Mouse (Mus musculus) forebrain, embryonic 11.5 days (tissue): ENCODE measurements around the gene Map3k1. TPM values are rescaled to one million over a fixed set of nuclear protein-coding genes. Genes with fewer than 3 reads are reported as not detected.

Source experiments
- ATAC-seq: fragments of 200-750 bp; cut with Nextera tagmentation; replicated peaks from 2 replicates; pipeline ENCODE4 v1.8.0; 2017; ENCODE audit warnings: moderate TSS enrichment; ENCODE audit not compliant: low FRiP score
- DNase-seq: peaks from one replicate; pipeline ENCODE4 v3.0.0-alpha.2; 2017; ENCODE audit warnings: low spot score
- H3K27ac ChIP-seq: fragments of 300-500 bp; sonication (generic); 2 replicates; pipeline ENCODE4 v1.5.1; 2014; ENCODE audit warnings: low read depth, low read length
- H3K27me3 ChIP-seq: fragments of 300-500 bp; sonication (generic); 2 replicates; pipeline ENCODE4 v1.6.1; 2014; ENCODE audit warnings: mild to moderate bottlenecking, low read length, mixed read lengths; ENCODE audit not compliant: control insufficient read depth, insufficient read depth
- H3K36me3 ChIP-seq: fragments of 300-500 bp; sonication (generic); 2 replicates; pipeline ENCODE4 v1.6.1; 2014; ENCODE audit warnings: mild to moderate bottlenecking, low read length, moderate library complexity, mixed read lengths; ENCODE audit not compliant: control insufficient read depth, insufficient read depth
- H3K4me1 ChIP-seq: fragments of 300-500 bp; sonication (generic); replicated peaks from 2 replicates; pipeline ENCODE4 v1.6.1; 2014; ENCODE audit warnings: low read length, mixed read lengths; ENCODE audit not compliant: control insufficient read depth, insufficient read depth
- H3K4me2 ChIP-seq: fragments of 300-500 bp; sonication (generic); 2 replicates; pipeline ENCODE4 v1.6.1; 2014; ENCODE audit warnings: low read depth, mild to moderate bottlenecking, low read length, moderate library complexity, mixed read lengths; ENCODE audit not compliant: severe bottlenecking
- H3K4me3 ChIP-seq: fragments of 300-500 bp; sonication (generic); 2 replicates; pipeline ENCODE4 v1.5.1; 2014; ENCODE audit warnings: low read depth, low read length
- H3K9ac ChIP-seq: fragments of 300-500 bp; sonication (generic); 2 replicates; pipeline ENCODE4 v1.6.1; 2014; ENCODE audit warnings: low read length
- H3K9me3 ChIP-seq: fragments of 300-500 bp; sonication (generic); 2 replicates; pipeline ENCODE4 v1.6.1; 2016; ENCODE audit warnings: low read length, mixed read lengths; ENCODE audit not compliant: control insufficient read depth
- WGBS: fragments of 180-500 bp; shearing (Covaris S2); extraction: QIAGEN DNeasy Blood & Tissue Kit; methylation state at CpG from one replicate; pipeline ENCODE4 v1.1.7; 2014; 5-methylcytosine and 5-hydroxymethylcytosine counted together
- polyA plus RNA-seq: library from polyadenylated mRNA; unstranded; fragments of >200 nt; fragmentation: Nextera tagmentation; extraction: Ambion mirVana; gene quantifications from 2 replicates; pipeline ENCODE4 v1.2.1, GENCODE M21; 2014

Map3k1 gene
- polyA plus RNA-seq, 1 experiment from 2014 or later, result 13.7 TPM

- H3K27ac ChIP-seq, result no peak overlapping the region
- DNase-seq, result no peak
These were observed 19.2 kb downstream of the Map3k1 start for GRCm38 (mm10) chr13:111789420-111790065.

GRCm38 (mm10) chr13:111788882-111789281 is 19.9 kb downstream of the Map3k1 start:
- H3K4me2 ChIP-seq, result no peak overlapping the region
- peaks cover 10% of the 10 kb centered on the region; the same call in 1 of the 2 replicates for H3K4me1 ChIP-seq
- DNase-seq, result no peak
- H3K27me3 ChIP-seq, result no peaks in the 10 kb centered on the region
- ATAC-seq, result no peak; the same call in 1 of the 2 replicates
- H3K27ac ChIP-seq, result no peak overlapping the region
- WGBS, result 70% methylated on average over 9 of the region's 9 CpGs
- no peak overlapping the region for H3K4me3 ChIP-seq
- H3K9me3 ChIP-seq, result no peaks in the 10 kb centered on the region
- H3K9ac ChIP-seq, result no peak overlapping the region
- H3K36me3 ChIP-seq, result no peaks in the 10 kb centered on the region

More at GRCm38 (mm10) chr13:111789420-111790065, 19.2 kb downstream of the Map3k1 start:
- no peaks in the 10 kb centered on the region for H3K36me3 ChIP-seq
- 41% methylated on average over 9 of the region's 9 CpGs for WGBS
- H3K9me3 ChIP-seq, result no peaks in the 10 kb centered on the region
- no peaks in the 10 kb centered on the region for H3K27me3 ChIP-seq
- no peak for ATAC-seq
- peaks cover 10% of the 10 kb centered on the region; the same call in 1 of the 2 replicates for H3K4me1 ChIP-seq
- H3K9ac ChIP-seq, result no peak overlapping the region
- no peak overlapping the region for H3K4me2 ChIP-seq
- no peak overlapping the region for H3K4me3 ChIP-seq

GRCm38 (mm10) chr13:111787857-111788619 is 20.8 kb downstream of the Map3k1 start:
- Histone ChIP-seq H3K4me3 (no peak overlapping the region), H3K9ac (no peak overlapping the region), H3K36me3 (no peaks in the 10 kb centered on the region), H3K27ac (no peak overlapping the region), H3K9me3 (no peaks in the 10 kb centered on the region), H3K27me3 (no peaks in the 10 kb centered on the region), H3K4me1 (peaks cover 10% of the 10 kb centered on the region; the same call in 1 of the 2 replicates), H3K4me2 (no peak overlapping the region)
- DNase-seq (peak; percentile 84), ATAC-seq (peak; percentile 29; the same call in 1 of the 2 replicates)
- WGBS, result 40% methylated on average over 18 of the region's 18 CpGs

GRCm38 (mm10) chr13:111786584-111786983 is 22.2 kb downstream of the Map3k1 start:
- Histone ChIP-seq H3K36me3 (no peaks in the 10 kb centered on the region), H3K4me3 (no peak overlapping the region), H3K9ac (no peak overlapping the region), H3K27me3 (no peaks in the 10 kb centered on the region), H3K9me3 (no peaks in the 10 kb centered on the region), H3K4me1 (peaks cover 4% of the 10 kb centered on the region; the same call in 1 of the 2 replicates), H3K4me2 (no peak overlapping the region), H3K27ac (no peak overlapping the region)
- ATAC-seq (no peak), DNase-seq (no peak)
- 89% methylated on average over 7 of the region's 7 CpGs for WGBS

GRCm38 (mm10) chr13:111783451-111783850 is 25.3 kb downstream of the Map3k1 start:
- Histone ChIP-seq H3K9me3 (no peaks in the 10 kb centered on the region), H3K27me3 (no peaks in the 10 kb centered on the region), H3K9ac (no peak overlapping the region), H3K27ac (no peak overlapping the region), H3K4me1 (no peaks in the 10 kb centered on the region), H3K4me3 (no peak overlapping the region), H3K4me2 (no peak overlapping the region), H3K36me3 (no peaks in the 10 kb centered on the region)
- DNase-seq, result no peak
- WGBS, result 85% methylated on average over 8 of the region's 8 CpGs
- no peak for ATAC-seq

GRCm38 (mm10) chr13:111779471-111779870 is 29.3 kb downstream of the Map3k1 start:
- Histone ChIP-seq H3K9ac (no peak overlapping the region), H3K9me3 (no peaks in the 10 kb centered on the region), H3K4me1 (no peaks in the 10 kb centered on the region), H3K4me3 (no peak overlapping the region), H3K4me2 (no peak overlapping the region), H3K27me3 (no peaks in the 10 kb centered on the region), H3K27ac (no peak overlapping the region), H3K36me3 (no peaks in the 10 kb centered on the region; the same call in 1 of the 2 replicates)
- 90% methylated on average over 5 of the region's 5 CpGs for WGBS
- DNase-seq, result no peak
- ATAC-seq, result no peak

GRCm38 (mm10) chr13:111778606-111779005 is 30.2 kb downstream of the Map3k1 start:
- H3K27me3 ChIP-seq, result no peaks in the 10 kb centered on the region
- ATAC-seq (no peak), DNase-seq (no peak)
- H3K9me3 ChIP-seq, result no peaks in the 10 kb centered on the region
- no peak overlapping the region for H3K4me3 ChIP-seq
- no peak overlapping the region for H3K4me2 ChIP-seq
- no peaks in the 10 kb centered on the region for H3K4me1 ChIP-seq
- no peak overlapping the region for H3K9ac ChIP-seq
- no peak overlapping the region for H3K27ac ChIP-seq
- H3K36me3 ChIP-seq, result no peaks in the 10 kb centered on the region; the same call in 1 of the 2 replicates
- 88% methylated on average over 6 of the region's 6 CpGs for WGBS

GRCm38 (mm10) chr13:111777865-111778264 is 30.9 kb downstream of the Map3k1 start:
- ATAC-seq (no peak), DNase-seq (no peak)
- no peaks in the 10 kb centered on the region for H3K27me3 ChIP-seq
- no peaks in the 10 kb centered on the region for H3K4me1 ChIP-seq
- H3K27ac ChIP-seq, result no peak overlapping the region
- H3K9me3 ChIP-seq, result no peaks in the 10 kb centered on the region
- H3K4me2 ChIP-seq, result no peak overlapping the region
- H3K4me3 ChIP-seq, result no peak overlapping the region
- no peaks in the 10 kb centered on the region; the same call in 1 of the 2 replicates for H3K36me3 ChIP-seq
- no peak overlapping the region for H3K9ac ChIP-seq
- 79% methylated on average over 10 of the region's 10 CpGs for WGBS
